Mouse (Mus musculus) liver (tissue): ENCODE data around the gene Elmo2.
A peak's percentile ranks its signal among the peaks of the same experiment; 100 is the strongest.

Source experiments
- DNase-seq: peaks from one replicate; pipeline ENCODE4 v3.0.0-alpha.2; 2020; ENCODE audit warnings: mixed read lengths

Elmo2 gene

GRCm38 (mm10) chr2:165288315-165289031, 37.8 kb downstream of the Elmo2 start:
- no peak for DNase-seq

- DNase-seq = peak; percentile 89
These were observed 38.9 kb downstream of the Elmo2 start, which contains the start of gene Slc35c2 for GRCm38 (mm10) chr2:165287202-165287984. Slc35c2 (minus strand) TSS chr2:165287869.

GRCm38 (mm10) chr2:165286361-165287201, 39.7 kb downstream of the Elmo2 start:
- DNase-seq = no peak

GRCm38 (mm10) chr2:165285621-165286020, 40.7 kb downstream of the Elmo2 start:
- peak; percentile 40 for DNase-seq

- no peak for DNase-seq
These were observed 41.2 kb downstream of the Elmo2 start for GRCm38 (mm10) chr2:165285034-165285433.

GRCm38 (mm10) chr2:165284377-165284776, 41.9 kb downstream of the Elmo2 start:
- DNase-seq = no peak

- DNase-seq = no peak
These were observed 42.6 kb downstream of the Elmo2 start for GRCm38 (mm10) chr2:165283644-165284043.

- no peak for DNase-seq
These were observed 44.4 kb downstream of the Elmo2 start for GRCm38 (mm10) chr2:165281779-165282311.

GRCm38 (mm10) chr2:165279351-165279750, 46.9 kb downstream of the Elmo2 start:
- no peak for DNase-seq

- no peak for DNase-seq
These were observed 49.0 kb downstream of the Elmo2 start for GRCm38 (mm10) chr2:165277188-165277740.

- DNase-seq = peak; percentile 50
These were observed 50.5 kb downstream of the Elmo2 start for GRCm38 (mm10) chr2:165275824-165276223.

- DNase-seq = no peak
These were observed 51.1 kb downstream of the Elmo2 start for GRCm38 (mm10) chr2:165275124-165275640.

GRCm38 (mm10) chr2:165273589-165273988, 52.7 kb downstream of the Elmo2 start:
- DNase-seq = no peak

GRCm38 (mm10) chr2:165271326-165271725, 55.0 kb downstream of the Elmo2 start:
- DNase-seq = no peak

- DNase-seq = no peak
These were observed 55.4 kb downstream of the Elmo2 start for GRCm38 (mm10) chr2:165270858-165271257.

- no peak for DNase-seq
These were observed 59.5 kb downstream of the Elmo2 start for GRCm38 (mm10) chr2:165266739-165267138.

- DNase-seq = no peak
These were observed 62.4 kb downstream of the Elmo2 start for GRCm38 (mm10) chr2:165263861-165264260.

- no peak for DNase-seq
These were observed 63.8 kb downstream of the Elmo2 start for GRCm38 (mm10) chr2:165262274-165262990.

- no peak for DNase-seq
These were observed 66.4 kb downstream of the Elmo2 start for GRCm38 (mm10) chr2:165259859-165260258.

- DNase-seq = no peak
These were observed 68.0 kb downstream of the Elmo2 start for GRCm38 (mm10) chr2:165258321-165258720.

GRCm38 (mm10) chr2:165257151-165257834, 69.0 kb downstream of the Elmo2 start:
- DNase-seq = no peak
